Mouse (Mus musculus) neural tube, embryonic 14.5 days (tissue): ENCODE results near the gene Ackr3. TPM values are rescaled to one million over a fixed set of nuclear protein-coding genes. Genes with fewer than 3 reads are reported as not detected.

Experiments
- ATAC-seq: fragments of 200-750 bp; cut with Nextera tagmentation; 2 replicates; pipeline ENCODE4 v1.8.0; 2017; ENCODE audit warnings: low read depth, mild to moderate bottlenecking, moderate TSS enrichment, moderate library complexity
- H3K27ac ChIP-seq: fragments of 300-500 bp; sonication (generic); 2 replicates; pipeline ENCODE4 v1.5.1; 2014; ENCODE audit warnings: low read depth, mild to moderate bottlenecking, control low read depth, low read length, moderate library complexity, mixed read lengths
- H3K27me3 ChIP-seq: fragments of 300-500 bp; sonication (generic); 2 replicates; pipeline ENCODE4 v1.6.1; 2014; ENCODE audit warnings: low read length; ENCODE audit not compliant: control insufficient read depth, insufficient read depth
- H3K36me3 ChIP-seq: fragments of 300-500 bp; sonication (generic); 2 replicates; pipeline ENCODE4 v1.6.1; 2014; ENCODE audit warnings: low read length, mixed read lengths; ENCODE audit not compliant: control insufficient read depth, insufficient read depth
- H3K4me1 ChIP-seq: fragments of 300-500 bp; sonication (generic); 2 replicates; pipeline ENCODE4 v1.6.1; 2014; ENCODE audit warnings: low read length; ENCODE audit not compliant: control insufficient read depth, insufficient read depth
- H3K4me2 ChIP-seq: fragments of 300-500 bp; sonication (generic); 2 replicates; pipeline ENCODE4 v1.6.1; 2014; ENCODE audit warnings: mild to moderate bottlenecking, low read depth, low read length, control low read depth
- H3K4me3 ChIP-seq: fragments of 300-500 bp; sonication (generic); 2 replicates; pipeline ENCODE4 v1.5.1; 2014; ENCODE audit warnings: low read depth, low read length, control low read depth, mixed read lengths
- H3K9ac ChIP-seq: fragments of 300-500 bp; sonication (generic); replicated peaks from 2 replicates; pipeline ENCODE4 v1.6.1; 2014; ENCODE audit warnings: low read depth, mild to moderate bottlenecking, control low read depth, low read length, mixed read lengths
- H3K9me3 ChIP-seq: fragments of 300-500 bp; sonication (generic); 2 replicates; pipeline ENCODE4 v1.6.1; 2016; ENCODE audit warnings: low read length; ENCODE audit not compliant: control insufficient read depth
- WGBS: fragments of 180-500 bp; shearing (Covaris S2); extraction: QIAGEN DNeasy Blood & Tissue Kit; methylation state at CpG from one replicate; pipeline ENCODE4 v1.1.7; 2014; 5-methylcytosine and 5-hydroxymethylcytosine counted together
- polyA plus RNA-seq: library from polyadenylated mRNA; unstranded; fragments of >200 nt; fragmentation: Nextera tagmentation; extraction: Ambion mirVana; gene quantifications from 2 replicates; pipeline ENCODE4 v1.2.1, GENCODE M21; 2014

Gene Ackr3
- polyA plus RNA-seq, 1 experiment from 2014 or later = 8.7 TPM

GRCm38 (mm10) chr1:90177565-90177964 lies 26.2 kb upstream of the Ackr3 start:
- H3K9ac ChIP-seq = no peak overlapping the region
- H3K4me2 ChIP-seq = no peak overlapping the region
- no peaks in the 10 kb centered on the region for H3K9me3 ChIP-seq
- H3K27ac ChIP-seq = no peak overlapping the region
- H3K4me3 ChIP-seq = no peak overlapping the region
- no peaks in the 10 kb centered on the region for H3K4me1 ChIP-seq
- no peak for ATAC-seq
- H3K36me3 ChIP-seq = no peaks in the 10 kb centered on the region
- H3K27me3 ChIP-seq = no peaks in the 10 kb centered on the region

DNA sequence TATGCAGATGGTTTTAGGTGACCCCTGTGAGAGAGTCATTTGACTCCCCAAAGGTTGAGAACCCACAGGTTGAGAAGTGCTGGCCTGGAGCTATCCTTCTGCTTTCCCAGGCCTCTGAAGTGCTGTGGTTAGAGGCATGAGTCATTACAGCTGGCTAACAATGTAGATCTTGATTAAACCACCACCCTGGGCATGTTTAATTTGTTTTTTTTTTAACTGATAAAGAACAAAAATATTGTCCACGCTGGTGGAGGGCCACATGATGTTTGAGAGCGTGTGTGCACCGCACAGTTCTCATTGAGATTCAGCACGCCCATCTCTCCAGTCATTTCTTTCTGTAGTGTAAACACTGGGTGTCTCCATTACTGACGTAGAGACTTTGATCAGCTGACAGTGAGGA lies 25.8 kb upstream of the Ackr3 start:
- Histone ChIP-seq H3K4me1 (no peaks in the 10 kb centered on the region), H3K36me3 (no peaks in the 10 kb centered on the region), H3K4me2 (no peak overlapping the region), H3K9me3 (no peaks in the 10 kb centered on the region), H3K27ac (no peak overlapping the region), H3K4me3 (no peak overlapping the region), H3K27me3 (no peaks in the 10 kb centered on the region), H3K9ac (no peak overlapping the region)
- 81% methylated on average over 5 of the region's 5 CpGs for WGBS
- no peak for ATAC-seq

GRCm38 (mm10) chr1:90180479-90180878 lies 23.3 kb upstream of the Ackr3 start:
- no peaks in the 10 kb centered on the region for H3K9me3 ChIP-seq
- no peak overlapping the region for H3K4me3 ChIP-seq
- no peaks in the 10 kb centered on the region for H3K4me1 ChIP-seq
- H3K36me3 ChIP-seq = no peaks in the 10 kb centered on the region
- no peak overlapping the region for H3K27ac ChIP-seq
- H3K4me2 ChIP-seq = no peak overlapping the region
- WGBS = 82% methylated on average over 7 of the region's 7 CpGs
- no peak overlapping the region for H3K9ac ChIP-seq
- no peaks in the 10 kb centered on the region for H3K27me3 ChIP-seq
- ATAC-seq = no peak

DNA sequence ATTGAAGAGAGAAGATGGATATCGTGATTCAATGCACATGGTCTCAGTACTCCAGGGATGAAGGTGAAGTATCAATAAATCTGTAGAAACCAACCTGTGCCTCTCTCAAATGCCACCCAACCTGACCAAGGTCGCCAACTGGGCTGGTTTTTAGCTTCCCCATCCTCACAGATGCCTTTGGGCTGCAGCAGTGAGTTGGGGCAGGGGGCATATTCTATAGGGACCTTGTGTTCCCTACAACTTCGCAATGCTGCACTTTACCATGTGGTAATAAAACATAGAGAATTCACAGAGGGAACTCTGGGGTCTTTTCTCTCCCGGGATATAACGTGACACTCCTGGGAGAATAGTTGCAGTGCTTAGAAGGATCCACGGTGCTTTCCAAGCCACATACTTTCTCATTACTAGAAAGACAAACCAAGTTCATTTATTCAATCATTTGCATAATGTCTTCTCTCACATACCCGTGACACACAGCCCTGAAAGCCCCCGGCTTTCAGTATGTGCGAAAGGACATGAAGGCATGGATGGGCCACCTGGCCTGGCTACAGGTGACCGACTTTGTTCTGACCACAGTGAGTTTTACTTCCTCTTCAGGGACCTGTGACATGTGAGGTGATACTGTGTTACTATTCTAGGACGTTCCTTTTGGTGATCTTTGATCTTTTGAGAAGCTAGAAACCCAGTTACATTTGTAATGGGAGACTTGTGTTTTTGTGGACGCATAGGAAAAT lies 22.6 kb upstream of the Ackr3 start:
- no peaks in the 10 kb centered on the region for H3K36me3 ChIP-seq
- no peak overlapping the region for H3K9ac ChIP-seq
- no peak overlapping the region for H3K27ac ChIP-seq
- whole genome bisulfite sequencing = 78% methylated on average over 12 of the region's 12 CpGs
- no peaks in the 10 kb centered on the region for H3K27me3 ChIP-seq
- no peak overlapping the region for H3K4me2 ChIP-seq
- no peaks in the 10 kb centered on the region for H3K9me3 ChIP-seq
- ATAC-seq = no peak
- H3K4me1 ChIP-seq = no peaks in the 10 kb centered on the region
- no peak overlapping the region for H3K4me3 ChIP-seq

DNA sequence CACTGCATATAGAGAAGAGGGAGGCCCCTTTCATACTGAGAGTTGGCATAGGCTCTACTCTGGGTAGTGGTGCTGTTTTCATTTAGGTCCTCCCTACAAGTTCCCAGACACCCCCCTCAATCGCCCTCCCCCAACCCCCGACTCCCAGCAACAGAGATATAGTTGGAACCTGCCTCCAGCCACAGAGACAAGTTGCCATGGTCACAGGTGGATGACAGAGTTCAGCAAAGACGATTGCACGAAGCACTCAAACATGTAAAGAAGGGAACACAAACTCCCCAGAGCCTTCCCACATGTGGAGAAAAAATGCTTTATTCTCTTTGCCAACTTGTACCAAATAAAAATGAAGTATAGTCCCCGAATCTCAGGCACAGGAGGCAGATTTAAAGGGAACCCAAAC lies 21.3 kb upstream of the Ackr3 start:
- 72% methylated on average over 5 of the region's 5 CpGs for WGBS
- Histone ChIP-seq H3K36me3 (no peaks in the 10 kb centered on the region), H3K4me3 (no peak overlapping the region), H3K27me3 (no peaks in the 10 kb centered on the region), H3K9me3 (no peaks in the 10 kb centered on the region), H3K9ac (no peak overlapping the region), H3K4me2 (no peak overlapping the region), H3K4me1 (no peaks in the 10 kb centered on the region), H3K27ac (no peak overlapping the region)
- ATAC-seq = no peak

- Histone ChIP-seq H3K9me3 (no peaks in the 10 kb centered on the region), H3K9ac (no peak overlapping the region), H3K4me2 (no peak overlapping the region), H3K27me3 (no peaks in the 10 kb centered on the region), H3K4me3 (no peak overlapping the region), H3K27ac (no peak overlapping the region), H3K4me1 (no peaks in the 10 kb centered on the region), H3K36me3 (no peaks in the 10 kb centered on the region)
- ATAC-seq = no peak
- 64% methylated on average over 6 of the region's 6 CpGs for WGBS
These were observed 20.2 kb upstream of the Ackr3 start for GRCm38 (mm10) chr1:90183602-90184001.

DNA sequence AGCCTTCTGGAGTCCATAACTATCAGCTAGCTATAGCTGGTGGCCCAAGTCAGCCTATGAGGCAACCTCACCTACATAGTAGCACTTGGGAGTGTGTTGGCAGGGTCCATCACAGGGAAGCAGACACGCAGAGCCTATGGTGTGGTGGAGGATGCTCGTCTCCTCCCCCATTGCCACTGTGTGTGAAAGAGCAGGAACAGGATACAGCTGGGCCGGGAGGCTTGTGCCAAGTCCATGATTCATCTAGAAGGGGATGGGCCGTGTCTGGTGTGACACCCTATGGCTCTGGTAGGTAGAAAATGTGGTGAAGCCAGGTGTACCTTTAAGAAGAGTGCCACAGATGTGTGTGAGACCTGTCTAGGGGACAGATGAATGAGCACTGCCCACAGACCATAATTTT lies 17.6 kb upstream of the Ackr3 start:
- no peak overlapping the region for H3K9ac ChIP-seq
- no peak overlapping the region for H3K4me3 ChIP-seq
- ATAC-seq = no peak
- no peak overlapping the region for H3K27ac ChIP-seq
- H3K36me3 ChIP-seq = no peaks in the 10 kb centered on the region
- no peak overlapping the region for H3K4me2 ChIP-seq
- no peaks in the 10 kb centered on the region for H3K9me3 ChIP-seq
- no peaks in the 10 kb centered on the region for H3K4me1 ChIP-seq
- no peaks in the 10 kb centered on the region for H3K27me3 ChIP-seq
- 90% methylated on average over 4 of the region's 4 CpGs for WGBS

DNA sequence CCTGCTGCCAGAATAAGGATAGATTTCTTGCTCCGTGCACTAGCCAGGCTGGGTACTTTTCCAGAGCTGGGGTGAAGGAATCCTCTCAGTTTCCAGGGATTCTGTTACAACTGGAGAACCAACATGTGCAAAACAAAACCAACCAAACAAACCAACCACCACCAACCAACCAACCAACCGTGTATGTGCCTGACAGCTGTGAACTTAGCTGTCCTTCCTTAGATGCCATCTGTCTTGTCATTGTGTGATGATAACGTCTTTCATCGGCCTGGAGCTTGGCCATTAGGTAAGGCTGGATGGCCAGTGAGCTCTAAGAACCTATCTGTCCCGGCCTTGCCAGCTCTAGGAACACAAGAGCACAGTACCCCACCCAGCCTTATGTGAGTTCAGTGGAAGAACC lies 16.9 kb upstream of the Ackr3 start:
- Histone ChIP-seq H3K27ac (no peak overlapping the region), H3K4me2 (no peak overlapping the region), H3K4me3 (no peak overlapping the region), H3K9ac (no peak overlapping the region), H3K9me3 (no peaks in the 10 kb centered on the region), H3K27me3 (no peaks in the 10 kb centered on the region), H3K36me3 (no peaks in the 10 kb centered on the region), H3K4me1 (no peaks in the 10 kb centered on the region)
- no peak for ATAC-seq
- 90% methylated on average over 5 of the region's 5 CpGs for WGBS

GRCm38 (mm10) chr1:90189046-90189445 lies 14.7 kb upstream of the Ackr3 start:
- no peak overlapping the region for H3K4me2 ChIP-seq
- no peaks in the 10 kb centered on the region for H3K36me3 ChIP-seq
- no peaks in the 10 kb centered on the region for H3K9me3 ChIP-seq
- WGBS = 36% methylated on average over 6 of the region's 6 CpGs
- no peak overlapping the region for H3K4me3 ChIP-seq
- no peak for ATAC-seq
- H3K9ac ChIP-seq = no peak overlapping the region
- no peak overlapping the region for H3K27ac ChIP-seq
- H3K27me3 ChIP-seq = no peaks in the 10 kb centered on the region
- H3K4me1 ChIP-seq = no peaks in the 10 kb centered on the region
